Mouse (Mus musculus) neural tube, postnatal 0 days (tissue): ENCODE data around the gene Bcl2l1. TPM values are rescaled to one million over a fixed set of nuclear protein-coding genes. Genes with fewer than 3 reads are reported as not detected.

Experiments
- microRNA-seq: library from miRNA; unstranded; fragments of <30 nt; microRNA quantifications from one replicate; pipeline ENCODE4, GENCODE M21; 2016
- polyA plus RNA-seq: library from polyadenylated mRNA; unstranded; fragments of >200 nt; fragmentation: Nextera tagmentation; extraction: Ambion mirVana; gene quantifications from 2 replicates; pipeline ENCODE4 v1.2.1, GENCODE M21; 2015

The Bcl2l1 gene
- polyA plus RNA-seq = 83.6 and 92.9 TPM in 2 replicates

DNA sequence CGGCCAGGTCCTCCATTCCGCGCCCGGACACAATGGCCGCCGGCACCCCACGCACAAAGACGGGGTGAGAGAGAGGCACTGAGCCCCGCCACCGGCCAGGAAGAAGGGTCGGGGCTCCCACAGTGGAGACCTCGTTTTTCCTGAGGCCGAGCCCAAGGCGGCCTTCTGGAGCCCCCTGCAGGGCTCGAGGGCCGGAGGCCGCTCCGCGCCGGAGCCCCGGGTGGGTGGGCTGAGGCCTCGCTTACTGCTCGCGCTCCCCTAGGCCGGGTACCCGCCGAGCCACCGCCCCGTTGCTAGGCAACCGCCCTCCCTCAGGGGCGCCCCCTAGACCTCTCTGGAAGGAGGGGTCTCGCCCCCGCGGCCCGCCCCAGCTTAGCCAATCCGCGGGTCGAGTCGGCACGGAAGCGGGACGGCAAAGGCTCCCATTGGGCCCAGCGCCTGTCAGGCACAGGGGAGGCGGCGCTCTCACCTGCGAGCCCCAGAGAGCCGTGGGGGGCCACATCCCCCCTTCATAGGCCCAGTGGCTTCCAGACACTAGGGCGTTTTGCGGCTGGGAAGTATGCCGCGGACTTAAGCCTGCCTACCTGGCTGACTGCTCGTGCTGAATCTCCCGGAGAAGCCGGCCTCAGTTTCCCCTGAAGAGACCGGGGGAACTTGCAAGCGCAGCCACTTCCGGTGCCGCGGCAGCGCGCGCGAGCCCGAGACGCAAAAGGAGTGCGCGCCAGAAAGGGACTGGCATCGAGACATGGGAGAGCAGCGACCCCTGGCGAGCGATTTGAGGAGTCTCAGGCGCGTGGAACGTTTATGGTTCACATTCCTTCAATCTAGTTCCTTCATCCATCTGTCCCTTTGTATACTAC is at the start of gene Bcl2l1:
TSS of gene Bcl2l1 (minus strand) at position 710 of the 860 bp plus-strand sequence.

DNA sequence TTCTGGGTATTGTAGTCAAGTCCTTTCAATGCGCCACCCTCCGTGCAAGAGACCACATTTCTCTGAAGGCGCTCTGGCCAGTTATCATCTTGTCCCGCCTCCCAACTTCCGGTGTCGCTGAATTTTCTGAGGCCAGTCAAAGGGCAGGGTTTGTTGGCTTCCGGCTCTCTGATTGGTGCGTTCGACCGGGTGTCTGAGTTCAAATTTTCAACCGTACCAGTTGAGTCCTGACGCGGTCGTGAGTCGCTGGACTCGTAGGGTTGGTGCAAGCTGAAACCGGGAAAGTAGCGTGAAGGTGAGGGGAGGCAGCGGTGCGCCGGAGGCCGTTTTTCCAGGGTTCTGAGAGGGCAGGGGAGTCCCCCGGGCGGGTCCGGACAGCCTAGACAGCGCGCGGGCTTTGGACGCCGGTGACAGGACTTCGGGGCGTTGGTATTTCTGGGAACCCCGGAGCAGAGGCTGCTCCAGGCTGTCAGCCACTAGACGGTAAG is 16.3 kb upstream of the Bcl2l1 start, which contains the start of gene Tpx2:
TSS of gene Tpx2 (plus strand) at position 150 of the 488 bp plus-strand sequence.

GRCm38 (mm10) chr2:152753944-152754711 is 77.4 kb downstream of the Bcl2l1 start, which contains the start of gene Cox4i2:
Cox4i2 (plus strand) TSS chr2:152754173.

DNA sequence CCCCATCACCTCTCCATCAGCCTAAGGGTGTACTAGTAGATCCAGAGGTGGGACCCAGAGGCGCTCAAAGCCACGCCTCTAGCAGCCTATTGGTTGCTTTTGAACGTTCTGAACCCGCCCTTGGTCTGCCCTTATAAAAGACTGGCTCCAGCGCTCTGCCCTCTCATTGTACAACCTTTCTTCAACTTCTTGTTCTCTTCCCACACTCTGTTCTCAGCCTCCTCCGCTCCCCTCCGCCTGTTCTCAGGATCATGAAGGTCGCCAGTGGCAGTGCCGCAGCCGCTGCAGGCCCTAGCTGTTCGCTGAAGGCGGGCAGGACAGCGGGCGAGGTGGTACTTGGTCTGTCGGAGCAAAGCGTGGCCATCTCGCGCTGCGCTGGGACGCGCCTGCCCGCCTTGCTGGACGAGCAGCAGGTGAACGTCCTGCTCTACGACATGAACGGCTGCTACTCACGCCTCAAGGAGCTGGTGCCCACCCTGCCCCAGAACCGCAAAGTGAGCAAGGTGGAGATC is 95.4 kb downstream of the Bcl2l1 start, which contains the start of gene Id1:
TSS of gene Id1 (plus strand) at position 162 of the 512 bp plus-strand sequence.

Small RNA genes lying within 50 kb of the gene (microRNA-seq; reads per million reads assigned to microRNA genes)
- gene Gm23802 (not detected), gene Mir5622 (not detected)

Other genes with a start within 250 kb of the Bcl2l1 start
- gene Defb45, start 232.3 kb downstream of the Bcl2l1 start, polyA plus RNA-seq = not detected in 2 replicates
- not detected in 2 replicates for gene Defb36, start 227.4 kb downstream of the Bcl2l1 start, polyA plus RNA-seq
- not detected in 2 replicates for gene Defb25, start 208.7 kb downstream of the Bcl2l1 start, polyA plus RNA-seq
- gene Rem1, start 204.8 kb downstream of the Bcl2l1 start, polyA plus RNA-seq = 0.92 and 0.96 TPM in 2 replicates
- 139 and 149 TPM in 2 replicates for gene H13, start 162.3 kb downstream of the Bcl2l1 start, polyA plus RNA-seq
- gene Mcts2, start 144.7 kb downstream of the Bcl2l1 start, polyA plus RNA-seq = 33.4 and 40.2 TPM in 2 replicates
- gene Id1, start 95.5 kb downstream of the Bcl2l1 start, polyA plus RNA-seq = 66.5 and 81.4 TPM in 2 replicates
- 4.0 and 4.9 TPM in 2 replicates for gene Cox4i2, start 77.6 kb downstream of the Bcl2l1 start, polyA plus RNA-seq
- 6.6 TPM in 2 replicates for gene Tpx2, start 16.2 kb upstream of the Bcl2l1 start, polyA plus RNA-seq
- not detected in 2 replicates for gene Mylk2, start 79.6 kb upstream of the Bcl2l1 start, polyA plus RNA-seq
- 2.9 and 3.9 TPM in 2 replicates for gene Foxs1, start 101.5 kb upstream of the Bcl2l1 start, polyA plus RNA-seq
- 25.0 and 28.6 TPM in 2 replicates for gene Dusp15, start 120.0 kb upstream of the Bcl2l1 start, polyA plus RNA-seq
- gene Ttll9, start 130.8 kb upstream of the Bcl2l1 start, polyA plus RNA-seq = 6.0 and 6.9 TPM in 2 replicates
- 232 and 240 TPM in 2 replicates for gene Pdrg1, start 183.7 kb upstream of the Bcl2l1 start, polyA plus RNA-seq
- 1.2 and 1.6 TPM in 2 replicates for gene Xkr7, start 200.1 kb upstream of the Bcl2l1 start, polyA plus RNA-seq
- gene Ccm2l, start 234.2 kb upstream of the Bcl2l1 start, polyA plus RNA-seq = 1.4 and 2.3 TPM in 2 replicates